ENCODE assay signal across 28 mouse cellular contexts in genomic region chr6:134431583-134431982, GRCm38 (mm10). TPM values are rescaled to one million over a fixed set of nuclear protein-coding genes. Genes with fewer than 3 reads are reported as not detected.
A peak's percentile ranks its signal among the peaks of the same experiment; 100 is the strongest.
DNase-seq lines count a peak whose midpoint lies in the region; ATAC-seq and TF ChIP-seq lines count a peak whose summit lies in the region.
"Had no signal": no experiment of that assay in that cellular context is flagged by ENCODE, and none has a peak within 500 bp of the region (broad histone marks: within the 10 kb centered on the region; RNA-seq: fewer than 3 reads in every experiment).

No protein-coding gene starts in this region.

- no peaks in the 10 kb centered on the region for H3K4me1 ChIP-seq in forebrain, embryonic 11.5 days (replicated peaks; ENCODE audit: control insufficient read depth, insufficient read depth, low read length)
- H3K4me1 ChIP-seq in forebrain, embryonic 12.5 days: no peaks in the 10 kb centered on the region
- no peaks in the 10 kb centered on the region for H3K4me1 ChIP-seq in kidney, adult 2 months (ENCODE audit: control insufficient read depth, insufficient read depth, low read length)
- peaks cover 11% of the 10 kb centered on the region; the same call in 1 of the 2 replicates for H3K4me1 ChIP-seq in kidney, embryonic 15.5 days
- H3K4me1 ChIP-seq: hindbrain, embryonic 15.5 days; intestine, embryonic 15.5 days had no signal

- no peaks in the 10 kb centered on the region for H3K9me3 ChIP-seq in forebrain, embryonic 11.5 days (ENCODE audit: control insufficient read depth, low read length)
- H3K9me3 ChIP-seq in forebrain, embryonic 12.5 days: no peaks in the 10 kb centered on the region
- no peaks in the 10 kb centered on the region for H3K9me3 ChIP-seq in kidney, embryonic 15.5 days (replicated peaks)
- H3K9me3 ChIP-seq: embryonic facial prominence, embryonic 10.5 days; embryonic facial prominence, embryonic 13.5 days; hindbrain, embryonic 15.5 days; intestine, embryonic 15.5 days had no signal

- DNase-seq in forebrain, embryonic 11.5 days (ENCODE audit: low spot score): peak; percentile 47
- DNase-seq in kidney, adult 2 months: peak; percentile 27
- peak; percentile 29 for DNase-seq in Muller cell, postnatal 12 days (ENCODE audit: inconsistent ontology term)
- DNase-seq in mesoderm, embryonic 11.5 days (ENCODE audit: low read depth, low spot score): peak; percentile 44
- DNase-seq: adrenal gland, adult 8-10 months; adrenal gland, postnatal 25 days; cerebellum, adult 11 months; cerebellum, adult 2 months; cerebellum, adult 9-11 months; cerebellum, postnatal 25 days; forebrain, postnatal 0 days; gastrocnemius, adult 2 months; gastrocnemius, postnatal 14 days; kidney, adult 11 months had no signal

- no peak overlapping the region for H3K4me2 ChIP-seq in forebrain, embryonic 11.5 days (ENCODE audit: low read depth, low read length, severe bottlenecking)
- no peak overlapping the region for H3K4me2 ChIP-seq in forebrain, embryonic 12.5 days
- no peak overlapping the region for H3K4me2 ChIP-seq in kidney, embryonic 15.5 days
- H3K4me2 ChIP-seq: embryonic facial prominence, embryonic 13.5 days; heart, embryonic 11.5 days; hindbrain, embryonic 15.5 days; intestine, embryonic 15.5 days had no signal

- H3K36me3 ChIP-seq in forebrain, embryonic 11.5 days (ENCODE audit: control insufficient read depth, insufficient read depth, low read length): no peaks in the 10 kb centered on the region
- H3K36me3 ChIP-seq in forebrain, embryonic 12.5 days (replicated peaks): no peaks in the 10 kb centered on the region
- no peaks in the 10 kb centered on the region for H3K36me3 ChIP-seq in kidney, adult 2 months (ENCODE audit: control insufficient read depth, insufficient read depth, low read length)
- H3K36me3 ChIP-seq in kidney, embryonic 15.5 days: no peaks in the 10 kb centered on the region
- H3K36me3 ChIP-seq: embryonic facial prominence, embryonic 10.5 days; embryonic facial prominence, embryonic 13.5 days; hindbrain, embryonic 15.5 days; intestine, embryonic 15.5 days had no signal

- no peak for ATAC-seq in forebrain, embryonic 11.5 days (replicated peaks; ENCODE audit: low FRiP score)
- ATAC-seq in forebrain, embryonic 12.5 days (ENCODE audit: low FRiP score): no peak
- ATAC-seq in kidney, embryonic 15.5 days (replicated peaks; ENCODE audit: low FRiP score): no peak
- ATAC-seq: activated CD4-positive, CD25-positive, alpha-beta regulatory T cell, adult 4 months; CD4-positive, CD25-positive, alpha-beta regulatory T cell, adult 4 months; forebrain, embryonic 14.5 days; forebrain, postnatal 0 days; intestine, embryonic 15.5 days had no signal

- H3K4me3 ChIP-seq in forebrain, embryonic 11.5 days (ENCODE audit: low read depth, low read length): no peak overlapping the region
- no peak overlapping the region for H3K4me3 ChIP-seq in forebrain, embryonic 12.5 days (replicated peaks)
- H3K4me3 ChIP-seq in kidney, adult 2 months (ENCODE audit: insufficient read depth, low read depth, low read length): no peak overlapping the region
- H3K4me3 ChIP-seq in kidney, embryonic 15.5 days (replicated peaks): no peak overlapping the region
- H3K4me3 ChIP-seq: embryonic facial prominence, embryonic 10.5 days; embryonic facial prominence, embryonic 13.5 days; erythroblast, embryonic 14.5 days; gastrocnemius, adult 2 months; hindbrain, embryonic 15.5 days; intestine, embryonic 15.5 days had no signal

- TF ChIP-seq POLR2A in kidney, adult 2 months (IDR thresholded peaks at IDR 0.05; ENCODE audit: low read depth, low read length): no peak

- no peak for TF ChIP-seq CTCF in kidney, adult 2 months (conservative IDR thresholded peaks at IDR 0.05; ENCODE audit: insufficient read depth, insufficient read length, low read depth, low read length)

- WGBS in forebrain, embryonic 11.5 days: 83% methylated on average over 4 of the region's 4 CpGs
- 75% methylated on average over 4 of the region's 4 CpGs for WGBS in forebrain, embryonic 12.5 days
- WGBS in kidney, adult 2 months: 63% methylated on average over 4 of the region's 4 CpGs
- 37% methylated on average over 4 of the region's 4 CpGs for WGBS in kidney, embryonic 15.5 days

- no peak overlapping the region for H3K27ac ChIP-seq in forebrain, embryonic 11.5 days (ENCODE audit: low read depth, low read length)
- H3K27ac ChIP-seq in forebrain, embryonic 12.5 days: no peak overlapping the region
- H3K27ac ChIP-seq in kidney, adult 2 months (ENCODE audit: insufficient read depth, low read depth, low read length): no peak overlapping the region
- no peak overlapping the region for H3K27ac ChIP-seq in kidney, embryonic 15.5 days
- H3K27ac ChIP-seq: embryonic facial prominence, embryonic 10.5 days; embryonic facial prominence, embryonic 13.5 days; gastrocnemius, adult 2 months; hindbrain, embryonic 15.5 days; intestine, embryonic 15.5 days had no signal

- no peak overlapping the region for H3K9ac ChIP-seq in forebrain, embryonic 11.5 days (ENCODE audit: low read length)
- no peak overlapping the region for H3K9ac ChIP-seq in forebrain, embryonic 12.5 days
- no peak overlapping the region for H3K9ac ChIP-seq in kidney, embryonic 15.5 days
- H3K9ac ChIP-seq: embryonic facial prominence, embryonic 13.5 days; forebrain, postnatal 0 days; hindbrain, embryonic 15.5 days; intestine, embryonic 15.5 days had no signal

- no peaks in the 10 kb centered on the region for H3K27me3 ChIP-seq in forebrain, embryonic 11.5 days (ENCODE audit: control insufficient read depth, insufficient read depth, low read length)
- H3K27me3 ChIP-seq in forebrain, embryonic 12.5 days: no peaks in the 10 kb centered on the region
- H3K27me3 ChIP-seq in kidney, adult 2 months (replicated peaks; ENCODE audit: control insufficient read depth, insufficient read depth, low read length): no peaks in the 10 kb centered on the region
- H3K27me3 ChIP-seq in kidney, embryonic 15.5 days: no peaks in the 10 kb centered on the region
- H3K27me3 ChIP-seq: embryonic facial prominence, embryonic 13.5 days; hindbrain, embryonic 15.5 days; intestine, embryonic 15.5 days had no signal

RNA-seq across cellular contexts. Expression of gene Bcl2l14, which starts 35.5 kb away (rescaled TPM):
- 0.24 and 0.33 TPM in 2 replicates for polyA plus RNA-seq in forebrain, embryonic 11.5 days (2014; fragmentation: Nextera tagmentation; extraction: Ambion mirVana)
- polyA plus RNA-seq in forebrain, embryonic 12.5 days (2016; fragmentation: Nextera tagmentation; extraction: Ambion mirVana): 0.21 and 0.34 TPM in 2 replicates
- 0.77 and 1.1 TPM in 2 replicates for polyA plus RNA-seq in kidney, adult 2 months (2012; rRNA removed)
- 4.6 and 5.5 TPM in 2 replicates for polyA plus RNA-seq in kidney, embryonic 15.5 days (2015; fragmentation: Nextera tagmentation; extraction: Ambion mirVana)
- polyA plus RNA-seq: C2C12; cerebellum, adult 2 months; erythroblast, embryonic 14.5 days; forebrain, embryonic 14.5 days; forebrain, postnatal 0 days; frontal cortex, adult 2 months; heart, postnatal 0 days had no signal
